Mouse (Mus musculus): ENCODE measurements around the gene Heatr5a.

DNA sequence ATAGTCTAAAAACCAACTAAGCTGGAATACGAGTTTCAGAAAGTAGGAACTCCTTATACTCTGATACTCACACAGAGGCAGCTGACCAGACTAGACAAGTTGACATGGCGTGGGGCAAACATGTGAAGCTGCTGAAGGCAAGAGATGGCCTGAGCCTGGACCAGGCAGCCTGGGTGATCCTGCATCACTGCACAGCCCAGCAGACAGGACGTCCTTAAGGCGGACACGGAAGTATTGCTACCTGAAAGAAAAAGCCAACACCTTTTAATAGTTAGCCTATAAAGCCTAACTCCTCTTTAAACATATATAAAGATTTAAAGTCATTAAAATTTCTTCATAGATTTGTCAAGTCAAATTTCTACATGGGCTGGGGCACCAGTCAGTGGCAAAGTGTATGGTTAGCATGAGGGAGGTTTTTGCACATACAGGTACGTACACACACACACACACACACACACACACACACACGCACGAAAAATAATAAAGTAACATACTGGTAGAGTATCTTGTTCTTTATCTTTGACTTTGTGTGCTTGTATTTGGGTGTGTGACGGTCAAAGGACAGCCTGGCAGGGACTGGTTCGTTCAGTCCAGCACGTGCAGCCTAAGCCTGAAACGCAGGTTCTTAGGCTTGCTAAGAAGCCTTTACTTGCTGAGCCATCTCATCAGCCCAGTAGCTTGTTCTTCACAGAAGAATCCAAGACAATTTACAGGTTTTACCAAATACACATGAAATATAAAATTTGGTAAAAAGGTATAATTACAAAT lies 56.0 kb downstream of the Heatr5a start:
- no peak for TF ChIP-seq HCFC1 (IDR thresholded peaks at IDR 0.05; ENCODE audit: borderline replicate concordance, insufficient read depth, low read length)
- no peak for TF ChIP-seq CHD2 (IDR thresholded peaks at IDR 0.05; ENCODE audit: low read depth, low read length)
- no peak for TF ChIP-seq ZC3H11A (IDR thresholded peaks at IDR 0.05; ENCODE audit: borderline replicate concordance, low read depth, low read length)
- TF ChIP-seq ZNF384 (IDR thresholded peaks at IDR 0.05; ENCODE audit: low read depth, low read length) = no peak
- no peak for TF ChIP-seq MAFK (IDR thresholded peaks at IDR 0.05; ENCODE audit: insufficient read depth, low read depth, low read length)
